Mouse (Mus musculus) layer of hippocampus, adult 11-12 months (tissue): ENCODE measurements around the gene Rffl.

Experiments
- DNase-seq: peaks from one replicate; pipeline ENCODE4 v3.0.0; 2022; ENCODE audit warnings: low spot score

The Rffl gene

GRCm38 (mm10) chr11:82874924-82875323, 3.9 kb upstream of the Rffl start:
- DNase-seq, result no peak

- DNase-seq, result peak; percentile 67
Measured at GRCm38 (mm10) chr11:82870173-82871030, 608 bp downstream of the Rffl start.

GRCm38 (mm10) chr11:82869506-82870172, 1.4 kb downstream of the Rffl start:
- no peak for DNase-seq

GRCm38 (mm10) chr11:82867956-82868355, 3.1 kb downstream of the Rffl start:
- DNase-seq, result no peak

- DNase-seq, result no peak
Measured at GRCm38 (mm10) chr11:82866850-82867564, 4.0 kb downstream of the Rffl start.

GRCm38 (mm10) chr11:82865957-82866356, 5.1 kb downstream of the Rffl start:
- no peak for DNase-seq

GRCm38 (mm10) chr11:82863488-82863931, 7.5 kb downstream of the Rffl start:
- no peak for DNase-seq

- DNase-seq, result no peak
Measured at GRCm38 (mm10) chr11:82863059-82863458, 8.0 kb downstream of the Rffl start.

- DNase-seq, result no peak
Measured at GRCm38 (mm10) chr11:82862638-82863037, 8.4 kb downstream of the Rffl start.

GRCm38 (mm10) chr11:82861558-82861957, 9.5 kb downstream of the Rffl start:
- no peak for DNase-seq

- no peak for DNase-seq
Measured at GRCm38 (mm10) chr11:82860759-82861158, 10.3 kb downstream of the Rffl start.

GRCm38 (mm10) chr11:82857307-82857848, 13.6 kb downstream of the Rffl start:
- peak; percentile 21 for DNase-seq

GRCm38 (mm10) chr11:82856032-82856431, 15.0 kb downstream of the Rffl start:
- no peak for DNase-seq

- DNase-seq, result no peak
Measured at GRCm38 (mm10) chr11:82855327-82855973, 15.6 kb downstream of the Rffl start.

GRCm38 (mm10) chr11:82854111-82854510, 16.9 kb downstream of the Rffl start:
- no peak for DNase-seq

GRCm38 (mm10) chr11:82852958-82853357, 18.1 kb downstream of the Rffl start:
- no peak for DNase-seq

GRCm38 (mm10) chr11:82852540-82852939, 18.5 kb downstream of the Rffl start:
- no peak for DNase-seq

- no peak for DNase-seq
Measured at GRCm38 (mm10) chr11:82852115-82852514, 18.9 kb downstream of the Rffl start.

GRCm38 (mm10) chr11:82850259-82850658, 20.8 kb downstream of the Rffl start:
- no peak for DNase-seq

- DNase-seq, result no peak
Measured at GRCm38 (mm10) chr11:82847571-82848000, 23.4 kb downstream of the Rffl start.

- no peak for DNase-seq
Measured at GRCm38 (mm10) chr11:82846938-82847337, 24.1 kb downstream of the Rffl start.

GRCm38 (mm10) chr11:82846079-82846436, 25.0 kb downstream of the Rffl start:
- no peak for DNase-seq
